ENCODE assay signal across 8 mouse cellular contexts in genomic region chr3:67572918-67573317, GRCm38 (mm10). TPM values are rescaled to one million over a fixed set of nuclear protein-coding genes. Genes with fewer than 3 reads are reported as not detected.
DNase-seq lines count a peak whose midpoint lies in the region; ATAC-seq and TF ChIP-seq lines count a peak whose summit lies in the region.

No protein-coding gene starts in this region.

- H3K4me3 ChIP-seq in testis, adult 2 months (ENCODE audit: control insufficient read depth, low read depth, low read length) = peak overlapping the region; percentile 68
- H3K4me3 ChIP-seq in forebrain, embryonic 14.5 days (ENCODE audit: low read depth, low read length) = no peak overlapping the region

- no peak for TF ChIP-seq POLR2A in testis, adult 2 months (IDR thresholded peaks at IDR 0.05; ENCODE audit: control insufficient read depth, low read depth, low read length)

- no peaks in the 10 kb centered on the region for H3K27me3 ChIP-seq in testis, adult 2 months (ENCODE audit: control insufficient read depth, insufficient read depth, low read length)
- no peaks in the 10 kb centered on the region for H3K27me3 ChIP-seq in forebrain, embryonic 14.5 days (replicated peaks; ENCODE audit: control insufficient read depth, insufficient read depth, low read length)

- H3K27ac ChIP-seq in testis, adult 2 months (ENCODE audit: control insufficient read depth, insufficient read depth, low read depth, low read length) = no peak overlapping the region
- no peak overlapping the region for H3K27ac ChIP-seq in forebrain, embryonic 14.5 days (ENCODE audit: low read depth, low read length)

- peak; percentile 34; the same call in 1 of the 2 replicates for TF ChIP-seq CTCF in testis, adult 2 months (IDR thresholded peaks at IDR 0.05; ENCODE audit: control insufficient read depth, insufficient read depth, insufficient replicate concordance, low read depth, low read length)

- H3K9ac ChIP-seq in forebrain, embryonic 14.5 days (ENCODE audit: low read length) = no peak overlapping the region

- peak; percentile 60 for ATAC-seq in forebrain, embryonic 14.5 days
- peak; percentile 74 for ATAC-seq in megakaryocyte progenitor cell, adult 5-6 weeks (replicated peaks; ENCODE audit: poor library complexity)

- peak; percentile 20 for DNase-seq in adrenal gland, adult 2 months
- DNase-seq in adrenal gland, adult 18-20 months (ENCODE audit: low spot score in 2 of 2) = no peak
- no peak for DNase-seq in testis, postnatal 14 days (ENCODE audit: low spot score)
- DNase-seq in forebrain, embryonic 14.5 days (ENCODE audit: low spot score) = peak; percentile 69
- peak; percentile 50 for DNase-seq in kidney, postnatal 10 days
- peak; percentile 21 for DNase-seq in thymus, postnatal 25 days

- H3K4me2 ChIP-seq in forebrain, embryonic 14.5 days (ENCODE audit: low read length) = no peak overlapping the region

- H3K4me1 ChIP-seq in testis, adult 2 months (ENCODE audit: control insufficient read depth, insufficient read depth, low read length) = no peaks in the 10 kb centered on the region
- no peaks in the 10 kb centered on the region for H3K4me1 ChIP-seq in forebrain, embryonic 14.5 days (ENCODE audit: control insufficient read depth, insufficient read depth, low read length)

- 55% methylated on average over 4 of the region's 4 CpGs for WGBS in forebrain, embryonic 14.5 days

- no peaks in the 10 kb centered on the region for H3K36me3 ChIP-seq in testis, adult 2 months (ENCODE audit: control insufficient read depth, insufficient read depth, low read length)
- H3K36me3 ChIP-seq in forebrain, embryonic 14.5 days (ENCODE audit: control insufficient read depth, insufficient read depth, low read length) = no peaks in the 10 kb centered on the region

- no peaks in the 10 kb centered on the region for H3K9me3 ChIP-seq in forebrain, embryonic 14.5 days (replicated peaks; ENCODE audit: control insufficient read depth, low read length)

RNA-seq across cellular contexts. Expression of gene Mfsd1, which starts 9.6 kb away (rescaled TPM):
- 10 to 100 TPM; 52.3 to 62.6 TPM for total RNA-seq in adrenal gland, adult 2 months (2021)
- 67.8 and 70.8 TPM in 2 replicates for polyA plus RNA-seq in adrenal gland, adult 2 months (2012; rRNA removed)
- total RNA-seq in adrenal gland, adult 18-20 months (2021) = 10 to 100 TPM; 55.5 to 66.2 TPM
- 6.5 and 7.8 TPM in 2 replicates for polyA plus RNA-seq in testis, adult 2 months (2012; rRNA removed)
- polyA plus RNA-seq in forebrain, embryonic 14.5 days (2014; fragmentation: Nextera tagmentation; extraction: Ambion mirVana) = 41.2 and 43.2 TPM in 2 replicates
- total RNA-seq in megakaryocyte progenitor cell, adult 5-6 weeks (2015) = 66.5 and 77.0 TPM in 2 replicates
- total RNA-seq in megakaryocyte progenitor cell, adult 5-6 weeks (2017) = 177 and 181 TPM in 2 replicates

RNA-seq across cellular contexts. Expression of gene Rarres1, which starts 57.6 kb away (rescaled TPM):
- under 1 TPM; 0.20 to 0.93 TPM for total RNA-seq in adrenal gland, adult 2 months (2021)
- 2.1 and 5.4 TPM in 2 replicates for polyA plus RNA-seq in adrenal gland, adult 2 months (2012; rRNA removed)
- under 1 TPM; 0.23 to 0.83 TPM for total RNA-seq in adrenal gland, adult 18-20 months (2021)
- polyA plus RNA-seq in testis, adult 2 months (2012; rRNA removed) = 3.8 and 5.1 TPM in 2 replicates
- polyA plus RNA-seq in forebrain, embryonic 14.5 days (2014; fragmentation: Nextera tagmentation; extraction: Ambion mirVana) = 0.77 and 1.1 TPM in 2 replicates
- 0.47 TPM in 1 of 2 replicates, not detected in the other for total RNA-seq in megakaryocyte progenitor cell, adult 5-6 weeks (2015)
- total RNA-seq in megakaryocyte progenitor cell, adult 5-6 weeks (2017) = not detected in 2 replicates

Comparison
In these comparisons a context has a peak if more than half of its experiments do, and no peak if none do; other contexts are left out.
1. DNase-seq: peak in adrenal gland, adult 2 months (single experiment), forebrain, embryonic 14.5 days (single experiment), kidney, postnatal 10 days (single experiment) and thymus, postnatal 25 days (single experiment); none in adrenal gland, adult 18-20 months (0 of 2) and testis, postnatal 14 days (single experiment).